Comparison of ENCODE assay signal across 1 mouse cellular context in the genomic region with DNA sequence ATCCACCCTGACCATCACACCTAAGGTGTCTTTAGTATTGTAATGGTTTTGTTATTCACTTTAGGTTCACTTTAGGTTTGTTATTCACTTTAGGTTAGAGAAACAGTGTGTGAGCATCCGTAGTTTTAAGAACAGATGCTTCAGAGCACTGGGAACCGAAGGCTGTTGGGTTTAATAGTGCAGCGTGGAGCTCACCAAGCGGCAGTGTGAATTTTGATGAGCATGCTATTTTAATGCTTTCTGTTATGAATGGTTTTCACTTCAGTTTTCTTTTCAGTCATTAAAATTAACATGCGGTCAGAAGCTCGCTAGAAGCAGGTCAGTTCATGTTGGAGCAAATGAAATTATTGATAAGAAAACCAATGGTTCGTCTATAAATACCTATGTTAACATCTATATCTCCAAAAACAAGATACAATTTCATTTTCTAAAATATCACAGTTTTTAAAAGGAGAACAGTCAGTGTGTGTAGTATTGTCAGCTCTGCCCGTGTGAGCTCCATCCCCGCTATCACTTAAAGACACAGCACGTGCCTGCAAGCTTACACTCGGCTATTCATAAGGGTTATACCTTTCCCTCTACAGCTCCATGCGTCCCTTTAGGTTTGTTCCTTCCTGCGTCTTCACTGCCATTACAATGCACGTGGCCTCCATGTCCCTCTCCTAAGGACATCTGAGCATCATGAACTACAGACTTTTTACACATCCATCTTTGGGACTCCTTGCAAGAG.
TF ChIP-seq lines count a peak whose summit lies in the region.

No protein-coding gene starts in this region.

TF ChIP-seq in CH12.LX, 34 proteins besides CTCF, POLR2A, EP300 and RAD21 (continued from another document):
- TF ChIP-seq USF2 (conservative IDR thresholded peaks at IDR 0.05; ENCODE audit: low read depth, low read length) (no peak), UBTF (IDR thresholded peaks at IDR 0.05; ENCODE audit: low read depth, low read length) (no peak), PAX5 (IDR thresholded peaks at IDR 0.05; ENCODE audit: low read length) (no peak), MYC (IDR thresholded peaks at IDR 0.05; ENCODE audit: low read depth, low read length) (no peak), JUN (IDR thresholded peaks at IDR 0.05; ENCODE audit: insufficient read depth, low read depth, low read length) (no peak), IRF4 (IDR thresholded peaks at IDR 0.05; ENCODE audit: low read depth, low read length) (peak; percentile 48; the same call in 1 of the 2 replicates), E2F4 (IDR thresholded peaks at IDR 0.05; ENCODE audit: insufficient replicate concordance, low read depth, low read length) (no peak), NELFE (IDR thresholded peaks at IDR 0.05; ENCODE audit: low read depth, low read length) (no peak), BHLHE40 (IDR thresholded peaks at IDR 0.05; ENCODE audit: low read depth, low read length) (peak; percentile 55), ETS1 (conservative IDR thresholded peaks at IDR 0.05; ENCODE audit: low read depth, low read length) (no peak), TCF12 (IDR thresholded peaks at IDR 0.05; ENCODE audit: low read depth, low read length) (no peak)
